Mouse (Mus musculus): ENCODE data around the gene Slc35g3. TPM values are rescaled to one million over a fixed set of nuclear protein-coding genes. Genes with fewer than 3 reads are reported as not detected.

Gene Slc35g3
- polyA plus RNA-seq, 1 experiment from 2014 or later: 0.50 TPM

GRCm38 (mm10) chr11:69777504-69778257, 15.9 kb upstream of the Slc35g3 start:
- H3K27ac ChIP-seq: peak overlapping the region; percentile 40; the same call in 1 of the 2 replicates
- peaks cover 61% of the 10 kb centered on the region for H3K27me3 ChIP-seq (ENCODE audit: insufficient read depth, poor library complexity, severe bottlenecking)
- no peak for DNase-seq (ENCODE audit: low spot score)
- no peak overlapping the region; the same call in 1 of the 2 replicates for H3K4me3 ChIP-seq
- WGBS: 61% methylated on average over 26 of the region's 26 CpGs
- H3K9me3 ChIP-seq: no peaks in the 10 kb centered on the region
- H3K4me1 ChIP-seq (replicated peaks): peaks cover 22% of the 10 kb centered on the region
- peaks cover 11% of the 10 kb centered on the region for H3K36me3 ChIP-seq

- Histone ChIP-seq H3K36me3 (peaks cover 11% of the 10 kb centered on the region), H3K4me1 (replicated peaks) (peaks cover 22% of the 10 kb centered on the region), H3K9me3 (no peaks in the 10 kb centered on the region), H3K4me3 (no peak overlapping the region; the same call in 1 of the 2 replicates), H3K27ac (no peak overlapping the region), H3K27me3 (ENCODE audit: insufficient read depth, poor library complexity, severe bottlenecking) (peaks cover 52% of the 10 kb centered on the region)
- no peak for DNase-seq (ENCODE audit: low spot score)
- WGBS: 85% methylated on average over 20 of the region's 20 CpGs
Observed at GRCm38 (mm10) chr11:69776488-69776887, 14.7 kb upstream of the Slc35g3 start.

DNA sequence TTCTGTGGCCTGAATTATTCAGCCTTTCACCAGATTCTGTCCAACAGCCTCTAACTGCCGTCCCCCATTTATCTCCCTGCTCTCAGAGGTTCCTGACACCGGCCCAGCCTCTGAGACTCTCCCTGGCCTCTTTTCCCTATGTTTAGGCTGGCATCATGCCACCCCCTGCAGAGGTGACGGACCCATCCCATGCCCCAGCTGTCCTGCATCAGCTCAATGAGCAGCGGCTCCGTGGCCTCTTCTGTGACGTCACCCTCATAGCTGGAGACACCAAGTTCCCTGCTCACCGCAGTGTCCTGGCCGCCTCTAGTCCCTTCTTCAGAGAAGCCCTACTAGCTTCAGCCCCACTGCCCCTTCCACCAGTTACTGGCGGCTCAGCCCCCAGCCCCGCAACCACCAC, 13.9 kb upstream of the Slc35g3 start:
- peaks cover 22% of the 10 kb centered on the region for H3K4me1 ChIP-seq (replicated peaks)
- peaks cover 52% of the 10 kb centered on the region for H3K27me3 ChIP-seq (ENCODE audit: insufficient read depth, poor library complexity, severe bottlenecking)
- 69% methylated on average over 10 of the region's 10 CpGs for WGBS
- no peak overlapping the region for H3K27ac ChIP-seq
- H3K4me3 ChIP-seq: no peak overlapping the region
- no peak for DNase-seq (ENCODE audit: low spot score)
- H3K9me3 ChIP-seq: no peaks in the 10 kb centered on the region
- H3K36me3 ChIP-seq: peaks cover 11% of the 10 kb centered on the region

DNA sequence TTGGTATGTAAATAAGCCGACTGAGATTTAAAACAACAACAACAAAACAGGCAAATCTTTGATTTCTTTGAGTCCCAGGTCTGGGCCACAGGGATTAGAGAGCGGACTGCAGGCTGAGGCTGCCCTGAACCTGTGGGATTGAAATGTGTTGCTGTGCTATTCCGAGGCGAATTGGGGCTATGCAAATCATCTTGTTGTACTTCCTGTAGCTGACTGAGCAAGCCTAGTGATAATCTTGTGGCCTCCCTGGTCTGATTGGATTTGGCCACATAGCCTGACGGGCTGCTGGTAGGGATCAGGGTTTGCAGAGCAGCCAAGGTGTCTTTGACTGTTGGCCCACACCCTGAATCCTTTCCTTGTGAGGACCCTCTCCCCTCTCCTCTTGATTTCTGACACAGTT, 13.2 kb upstream of the Slc35g3 start:
- 60% methylated on average over 5 of the region's 5 CpGs for WGBS
- Histone ChIP-seq H3K4me1 (replicated peaks) (peaks cover 22% of the 10 kb centered on the region), H3K27ac (no peak overlapping the region), H3K9me3 (no peaks in the 10 kb centered on the region), H3K4me3 (no peak overlapping the region), H3K36me3 (peaks cover 11% of the 10 kb centered on the region), H3K27me3 (ENCODE audit: insufficient read depth, poor library complexity, severe bottlenecking) (peaks cover 48% of the 10 kb centered on the region)
- DNase-seq (ENCODE audit: low spot score): no peak

DNA sequence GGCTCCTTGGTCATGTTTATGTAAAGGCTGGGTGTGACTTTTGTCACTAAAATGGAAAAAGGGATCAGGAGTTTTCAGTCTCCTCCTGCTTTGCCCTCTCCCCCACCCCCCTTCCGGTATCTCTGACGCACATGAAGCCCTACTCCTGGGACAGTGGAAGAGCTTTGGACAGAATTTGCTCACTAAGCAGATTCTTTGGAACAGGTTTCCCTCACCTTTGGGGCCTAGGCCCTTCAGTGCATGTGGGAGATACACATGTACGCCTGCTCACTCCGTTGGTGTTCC, 5.8 kb upstream of the Slc35g3 start:
- 67% methylated on average over 4 of the region's 4 CpGs for WGBS
- H3K4me3 ChIP-seq: no peak overlapping the region
- no peak overlapping the region for H3K27ac ChIP-seq
- no peaks in the 10 kb centered on the region for H3K9me3 ChIP-seq
- DNase-seq (ENCODE audit: low spot score): no peak
- peaks cover 30% of the 10 kb centered on the region for H3K4me1 ChIP-seq (replicated peaks)
- H3K27me3 ChIP-seq (ENCODE audit: insufficient read depth, poor library complexity, severe bottlenecking): peaks cover 13% of the 10 kb centered on the region; the same call in 1 of the 2 replicates
- no peaks in the 10 kb centered on the region for H3K36me3 ChIP-seq

- peak overlapping the region; percentile 85 for H3K4me3 ChIP-seq
- 0 out of 2 replicates have a peak overlapping the region, but pooled peaks have one; percentile 94 for H3K27ac ChIP-seq
- WGBS: 69% methylated on average over 13 of the region's 13 CpGs
- H3K36me3 ChIP-seq: no peaks in the 10 kb centered on the region
- H3K9me3 ChIP-seq: no peaks in the 10 kb centered on the region
- DNase-seq (ENCODE audit: low spot score): no peak
- peaks cover 13% of the 10 kb centered on the region; the same call in 1 of the 2 replicates for H3K27me3 ChIP-seq (ENCODE audit: insufficient read depth, poor library complexity, severe bottlenecking)
- peaks cover 30% of the 10 kb centered on the region for H3K4me1 ChIP-seq (replicated peaks)
Observed at GRCm38 (mm10) chr11:69766872-69767624, 5.3 kb upstream of the Slc35g3 start.

GRCm38 (mm10) chr11:69766126-69766609, 4.4 kb upstream of the Slc35g3 start:
- peak; percentile 57 for DNase-seq (ENCODE audit: low spot score)
- Histone ChIP-seq H3K36me3 (no peaks in the 10 kb centered on the region), H3K4me1 (replicated peaks) (peaks cover 33% of the 10 kb centered on the region), H3K27ac (peak overlapping the region; percentile 94), H3K4me3 (peak overlapping the region; percentile 85), H3K27me3 (ENCODE audit: insufficient read depth, poor library complexity, severe bottlenecking) (peaks cover 13% of the 10 kb centered on the region; the same call in 1 of the 2 replicates), H3K9me3 (no peaks in the 10 kb centered on the region)
- WGBS: under 1% methylated on average over 37 of the region's 37 CpGs

DNA sequence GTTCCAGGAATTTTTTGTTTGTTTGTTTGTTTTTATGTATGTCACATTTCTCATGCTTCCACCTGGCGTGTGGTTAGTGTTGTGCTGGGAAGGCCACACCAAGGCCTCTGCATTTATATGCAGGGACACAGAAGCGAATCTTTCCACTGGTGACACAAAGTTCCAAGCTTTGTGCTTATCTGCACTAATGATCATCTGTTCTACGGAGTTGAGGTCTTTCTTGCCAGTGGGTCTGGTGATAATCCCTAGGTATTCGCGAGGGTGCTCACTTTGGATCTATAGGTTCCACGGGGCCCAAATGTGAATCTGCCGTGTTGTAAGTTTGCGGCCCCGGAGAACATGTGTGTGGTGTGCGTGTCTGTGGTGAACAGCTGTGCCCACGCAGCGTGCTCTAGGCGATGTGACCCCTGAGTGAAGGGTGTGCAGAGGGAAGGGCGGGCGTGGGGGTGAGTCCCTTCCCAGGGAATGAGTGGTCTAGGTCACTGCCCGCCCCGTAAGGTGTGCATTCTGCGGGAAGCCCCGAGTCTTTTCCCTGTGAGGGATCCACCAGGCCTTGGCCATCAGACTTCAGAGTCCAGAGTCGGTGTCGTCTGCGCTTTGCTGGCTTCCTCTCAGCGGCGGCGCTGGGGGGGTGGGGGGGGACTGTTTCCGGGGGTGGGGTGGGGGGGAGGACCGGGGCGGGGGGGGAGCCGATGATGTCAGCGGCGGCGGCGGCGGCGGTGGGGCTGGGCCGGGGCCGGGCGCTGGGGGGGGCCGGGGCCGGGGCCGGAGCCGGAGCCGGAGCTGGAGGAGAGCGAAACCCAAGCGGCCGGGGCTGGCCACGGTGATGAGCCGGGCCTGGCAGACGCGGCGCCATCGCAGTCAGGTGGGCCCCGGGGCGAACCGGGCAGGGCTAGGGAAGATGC, 3.7 kb upstream of the Slc35g3 start, which contains the start of gene Zbtb4:
Zbtb4 (plus strand) TSS at position 692 of the 905 bp plus-strand sequence.
- WGBS: 18% methylated on average over 54 of the region's 55 CpGs
- no peaks in the 10 kb centered on the region for H3K9me3 ChIP-seq
- peak; percentile 46 for DNase-seq (ENCODE audit: low spot score)

DNA sequence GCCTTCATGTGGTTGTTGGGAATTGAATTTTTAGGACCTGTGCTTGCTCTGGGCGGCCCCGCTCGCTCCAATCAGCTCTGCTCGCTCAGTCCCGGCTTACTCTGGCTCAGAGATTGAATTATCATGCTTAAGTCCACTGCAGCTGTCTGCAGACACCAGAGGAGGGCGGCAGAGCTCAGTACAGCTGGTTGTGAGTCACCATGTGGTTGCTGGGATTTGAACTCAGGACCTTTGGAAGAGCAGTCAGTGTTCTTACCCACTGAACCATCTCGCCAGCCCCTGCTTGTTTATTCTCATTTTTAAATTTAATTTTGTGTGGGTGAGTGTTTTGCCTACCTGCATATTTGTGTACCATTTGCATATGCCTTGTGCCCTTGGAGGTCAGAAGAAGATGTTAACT, 1.8 kb upstream of the Slc35g3 start:
- WGBS: 70% methylated on average over 7 of the region's 7 CpGs
- Histone ChIP-seq H3K4me1 (replicated peaks) (peaks cover 54% of the 10 kb centered on the region), H3K4me3 (no peak overlapping the region), H3K27me3 (ENCODE audit: insufficient read depth, poor library complexity, severe bottlenecking) (peaks cover 13% of the 10 kb centered on the region; the same call in 1 of the 2 replicates), H3K36me3 (no peaks in the 10 kb centered on the region), H3K9me3 (no peaks in the 10 kb centered on the region), H3K27ac (no peak overlapping the region)
- no peak for DNase-seq (ENCODE audit: low spot score)

More for the DNA sequence above, 3.7 kb upstream of the Slc35g3 start, which contains the start of gene Zbtb4:
- peaks cover 13% of the 10 kb centered on the region; the same call in 1 of the 2 replicates for H3K27me3 ChIP-seq (ENCODE audit: insufficient read depth, poor library complexity, severe bottlenecking)
- no peaks in the 10 kb centered on the region for H3K36me3 ChIP-seq
- peak within 1 kb of the TSS; percentile 85 for H3K4me3 ChIP-seq
- peaks cover 39% of the 10 kb centered on the region for H3K4me1 ChIP-seq (replicated peaks)
- peak within 1 kb of the TSS; percentile 94 for H3K27ac ChIP-seq

- 91% methylated on average over 7 of the region's 7 CpGs for WGBS
- H3K4me1 ChIP-seq (replicated peaks): peaks cover 47% of the 10 kb centered on the region
- H3K27me3 ChIP-seq (ENCODE audit: insufficient read depth, poor library complexity, severe bottlenecking): no peaks in the 10 kb centered on the region
- H3K4me3 ChIP-seq: peak overlapping the region; percentile 21
- H3K36me3 ChIP-seq: no peaks in the 10 kb centered on the region
- peak overlapping the region; percentile 97 for H3K27ac ChIP-seq
- H3K9me3 ChIP-seq: no peaks in the 10 kb centered on the region
- no peak for DNase-seq (ENCODE audit: low spot score)
Observed at GRCm38 (mm10) chr11:69760901-69761200, 917 bp downstream of the Slc35g3 start.

- DNase-seq (ENCODE audit: low spot score): no peak
- Histone ChIP-seq H3K36me3 (no peaks in the 10 kb centered on the region), H3K4me1 (replicated peaks) (peaks cover 47% of the 10 kb centered on the region), H3K9me3 (no peaks in the 10 kb centered on the region), H3K27ac (peak overlapping the region; percentile 97), H3K4me3 (peak overlapping the region; percentile 66), H3K27me3 (ENCODE audit: insufficient read depth, poor library complexity, severe bottlenecking) (no peaks in the 10 kb centered on the region)
- 81% methylated on average over 14 of the region's 14 CpGs for WGBS
Observed at GRCm38 (mm10) chr11:69760160-69760900, 1.4 kb downstream of the Slc35g3 start.
